Mouse (Mus musculus) stomach, embryonic 15.5 days (tissue): ENCODE data around the gene Stil. TPM values are rescaled to one million over a fixed set of nuclear protein-coding genes. Genes with fewer than 3 reads are reported as not detected.

ENCODE experiments used
- ATAC-seq: fragments of 200-750 bp; cut with Nextera tagmentation; 2 replicates; pipeline ENCODE4 v1.8.0; 2017; ENCODE audit warnings: low read depth, moderate number of reproducible peaks, moderate TSS enrichment; ENCODE audit not compliant: insufficient read depth, low FRiP score
- H3K27ac ChIP-seq: fragments of 300-500 bp; sonication (generic); 2 replicates; pipeline ENCODE4 v1.5.1; 2015; ENCODE audit warnings: mild to moderate bottlenecking, inconsistent platforms
- H3K27me3 ChIP-seq: fragments of 300-500 bp; sonication (generic); replicated peaks from 2 replicates; pipeline ENCODE4 v1.6.1; 2015; ENCODE audit warnings: inconsistent platforms
- H3K36me3 ChIP-seq: fragments of 300-500 bp; sonication (generic); 2 replicates; pipeline ENCODE4 v1.6.1; 2015; ENCODE audit warnings: inconsistent platforms
- H3K4me1 ChIP-seq: fragments of 300-500 bp; sonication (generic); 2 replicates; pipeline ENCODE4 v1.6.1; 2015; ENCODE audit warnings: inconsistent platforms
- H3K4me2 ChIP-seq: fragments of 300-500 bp; sonication (generic); 2 replicates; pipeline ENCODE4 v1.6.1; 2015; ENCODE audit warnings: mild to moderate bottlenecking, inconsistent platforms
- H3K4me3 ChIP-seq: fragments of 300-500 bp; sonication (generic); replicated peaks from 2 replicates; pipeline ENCODE4 v1.5.1; 2015; ENCODE audit warnings: inconsistent platforms
- H3K9ac ChIP-seq: fragments of 300-500 bp; sonication (generic); 2 replicates; pipeline ENCODE4 v1.6.1; 2015; ENCODE audit warnings: inconsistent platforms
- H3K9me3 ChIP-seq: fragments of 300-500 bp; sonication (generic); 2 replicates; pipeline ENCODE4 v1.6.1; 2016; ENCODE audit warnings: inconsistent platforms
- WGBS: fragments of 180-500 bp; shearing (Covaris S2); methylation state at CpG from one replicate; pipeline ENCODE4 v1.1.7; 2015; 5-methylcytosine and 5-hydroxymethylcytosine counted together
- polyA plus RNA-seq: library from polyadenylated mRNA; unstranded; fragments of >200 nt; fragmentation: Nextera tagmentation; extraction: Ambion mirVana; gene quantifications from 2 replicates; pipeline ENCODE4 v1.2.1, GENCODE M21; 2015

Stil gene
- polyA plus RNA-seq, 1 experiment from 2014 or later = 9.9 TPM

GRCm38 (mm10) chr4:114986591-114987432, 13.1 kb upstream of the Stil start, which contains the start of gene Cmpk1:
Gene Cmpk1, minus strand, starts transcription at chr4:114987241.
- H3K36me3 ChIP-seq = no peaks in the 10 kb centered on the region
- no peaks in the 10 kb centered on the region; the same call in 1 of the 2 replicates for H3K4me1 ChIP-seq
- ATAC-seq = peak; percentile 95
- peak within 1 kb of the TSS; percentile 87 for H3K9ac ChIP-seq
- no peaks in the 10 kb centered on the region for H3K9me3 ChIP-seq
- WGBS = under 1% methylated on average over 67 of the region's 93 CpGs
- H3K27ac ChIP-seq = peak within 1 kb of the TSS; percentile 100
- H3K4me2 ChIP-seq = peak within 1 kb of the TSS; percentile 67
- peak within 1 kb of the TSS; percentile 90 for H3K4me3 ChIP-seq
- H3K27me3 ChIP-seq = peaks cover 2% of the 10 kb centered on the region; the same call in 1 of the 2 replicates

GRCm38 (mm10) chr4:114994218-114994617, 5.7 kb upstream of the Stil start:
- no peak overlapping the region for H3K4me3 ChIP-seq
- H3K36me3 ChIP-seq = no peaks in the 10 kb centered on the region
- 79% methylated on average over 3 of the region's 3 CpGs for WGBS
- peaks cover 4% of the 10 kb centered on the region; the same call in 1 of the 2 replicates for H3K27me3 ChIP-seq
- no peak for ATAC-seq
- no peak overlapping the region for H3K4me2 ChIP-seq
- H3K27ac ChIP-seq = no peak overlapping the region
- 0 out of 2 replicates have a peak, but pooled peaks cover 2% of the 10 kb centered on the region for H3K4me1 ChIP-seq
- H3K9ac ChIP-seq = no peak overlapping the region
- H3K9me3 ChIP-seq = no peaks in the 10 kb centered on the region

- Histone ChIP-seq H3K36me3 (no peaks in the 10 kb centered on the region), H3K9ac (no peak overlapping the region), H3K4me3 (no peak overlapping the region), H3K4me2 (no peak overlapping the region), H3K27ac (no peak overlapping the region), H3K4me1 (peaks cover 5% of the 10 kb centered on the region; the same call in 1 of the 2 replicates), H3K9me3 (no peaks in the 10 kb centered on the region), H3K27me3 (no peaks in the 10 kb centered on the region)
- WGBS = 50% methylated on average over 3 of the region's 3 CpGs
- ATAC-seq = no peak
These were observed 2.9 kb upstream of the Stil start for GRCm38 (mm10) chr4:114997051-114997450.

GRCm38 (mm10) chr4:114999445-114999772, 550 bp upstream of the Stil start:
- ATAC-seq = peak; percentile 11
- peak overlapping the region; percentile 63 for H3K4me3 ChIP-seq
- no peaks in the 10 kb centered on the region for H3K9me3 ChIP-seq
- H3K9ac ChIP-seq = peak overlapping the region; percentile 30; the same call in 1 of the 2 replicates
- H3K27me3 ChIP-seq = no peaks in the 10 kb centered on the region
- 8% methylated on average over 9 of the region's 9 CpGs for WGBS
- H3K4me1 ChIP-seq = peaks cover 5% of the 10 kb centered on the region; the same call in 1 of the 2 replicates
- H3K36me3 ChIP-seq = no peaks in the 10 kb centered on the region
- peak overlapping the region; percentile 53 for H3K4me2 ChIP-seq
- H3K27ac ChIP-seq = peak overlapping the region; percentile 94

- H3K27me3 ChIP-seq = no peaks in the 10 kb centered on the region
- peaks cover 5% of the 10 kb centered on the region; the same call in 1 of the 2 replicates for H3K4me1 ChIP-seq
- peak overlapping the region; percentile 63 for H3K4me3 ChIP-seq
- peak overlapping the region; percentile 58 for H3K4me2 ChIP-seq
- H3K27ac ChIP-seq = peak overlapping the region; percentile 70
- no peak for ATAC-seq
- peak overlapping the region; percentile 32; the same call in 1 of the 2 replicates for H3K9ac ChIP-seq
- H3K9me3 ChIP-seq = no peaks in the 10 kb centered on the region
- 0 out of 2 replicates have a peak, but pooled peaks cover 2% of the 10 kb centered on the region for H3K36me3 ChIP-seq
- WGBS = under 1% methylated on average over 8 of the region's 8 CpGs
These were observed 453 bp downstream of the Stil start for GRCm38 (mm10) chr4:115000429-115000795.

- Histone ChIP-seq H3K36me3 (peaks cover 16% of the 10 kb centered on the region), H3K9ac (no peak overlapping the region), H3K4me2 (no peak overlapping the region), H3K27me3 (no peaks in the 10 kb centered on the region), H3K4me1 (no peaks in the 10 kb centered on the region), H3K4me3 (no peak overlapping the region), H3K9me3 (no peaks in the 10 kb centered on the region), H3K27ac (no peak overlapping the region)
- WGBS = 89% methylated on average over 3 of the region's 3 CpGs
- no peak for ATAC-seq
These were observed 14.3 kb downstream of the Stil start for GRCm38 (mm10) chr4:115014276-115014675.

GRCm38 (mm10) chr4:115019997-115020396, 20.0 kb downstream of the Stil start:
- Histone ChIP-seq H3K27ac (no peak overlapping the region), H3K27me3 (no peaks in the 10 kb centered on the region), H3K4me1 (no peaks in the 10 kb centered on the region), H3K4me2 (no peak overlapping the region), H3K9ac (no peak overlapping the region), H3K4me3 (no peak overlapping the region), H3K9me3 (no peaks in the 10 kb centered on the region), H3K36me3 (peaks cover 15% of the 10 kb centered on the region)
- 90% methylated on average over 3 of the region's 3 CpGs for WGBS
- ATAC-seq = no peak

GRCm38 (mm10) chr4:115035043-115035442, 35.1 kb downstream of the Stil start:
- 71% methylated on average over 6 of the region's 6 CpGs for WGBS
- ATAC-seq = no peak

GRCm38 (mm10) chr4:115038242-115038641, 38.3 kb downstream of the Stil start:
- H3K27ac ChIP-seq = no peak overlapping the region
- H3K9ac ChIP-seq = no peak overlapping the region
- H3K4me3 ChIP-seq = no peak overlapping the region
- H3K4me1 ChIP-seq = no peaks in the 10 kb centered on the region
- H3K4me2 ChIP-seq = no peak overlapping the region
- H3K36me3 ChIP-seq = peaks cover 11% of the 10 kb centered on the region
- 35% methylated on average over 4 of the region's 4 CpGs for WGBS
- no peaks in the 10 kb centered on the region for H3K27me3 ChIP-seq
- no peaks in the 10 kb centered on the region for H3K9me3 ChIP-seq
- ATAC-seq = no peak

More at GRCm38 (mm10) chr4:115035043-115035442, 35.1 kb downstream of the Stil start:
- Histone ChIP-seq H3K27ac (no peak overlapping the region), H3K9me3 (no peaks in the 10 kb centered on the region), H3K27me3 (no peaks in the 10 kb centered on the region), H3K36me3 (no peaks in the 10 kb centered on the region; the same call in 1 of the 2 replicates), H3K4me1 (no peaks in the 10 kb centered on the region), H3K4me3 (no peak overlapping the region), H3K4me2 (no peak overlapping the region), H3K9ac (no peak overlapping the region)

- 74% methylated on average over 3 of the region's 3 CpGs for WGBS
- Histone ChIP-seq H3K27ac (no peak overlapping the region), H3K9ac (no peak overlapping the region), H3K9me3 (no peaks in the 10 kb centered on the region), H3K4me1 (no peaks in the 10 kb centered on the region), H3K4me3 (no peak overlapping the region), H3K36me3 (peaks cover 11% of the 10 kb centered on the region), H3K27me3 (peaks cover 14% of the 10 kb centered on the region), H3K4me2 (no peak overlapping the region)
- ATAC-seq = no peak
These were observed 45.7 kb downstream of the Stil start for GRCm38 (mm10) chr4:115045621-115046020.

- peak; percentile 48; the same call in 1 of the 2 replicates for ATAC-seq
- H3K4me2 ChIP-seq = no peak overlapping the region
- no peak overlapping the region for H3K27ac ChIP-seq
- no peak overlapping the region for H3K4me3 ChIP-seq
- no peaks in the 10 kb centered on the region for H3K9me3 ChIP-seq
- H3K9ac ChIP-seq = no peak overlapping the region
- H3K27me3 ChIP-seq = peaks cover 31% of the 10 kb centered on the region
- WGBS = 3% methylated on average over 5 of the region's 5 CpGs
- 0 out of 2 replicates have a peak, but pooled peaks cover 5% of the 10 kb centered on the region for H3K4me1 ChIP-seq
- H3K36me3 ChIP-seq = no peaks in the 10 kb centered on the region
These were observed 47.8 kb downstream of the Stil start for GRCm38 (mm10) chr4:115047750-115048149.

GRCm38 (mm10) chr4:115048190-115048589, 48.2 kb downstream of the Stil start:
- Histone ChIP-seq H3K27me3 (peaks cover 35% of the 10 kb centered on the region), H3K36me3 (no peaks in the 10 kb centered on the region), H3K9ac (no peak overlapping the region), H3K4me2 (no peak overlapping the region), H3K4me3 (no peak overlapping the region), H3K4me1 (0 out of 2 replicates have a peak, but pooled peaks cover 6% of the 10 kb centered on the region), H3K9me3 (no peaks in the 10 kb centered on the region), H3K27ac (no peak overlapping the region)
- 57% methylated on average over 8 of the region's 8 CpGs for WGBS
- ATAC-seq = peak; percentile 68; the same call in 1 of the 2 replicates
